Mouse (Mus musculus): Measurements from ENCODE around the gene Gm10031.
"Not testable (repeated sequence)": the region's sequence is repeated elsewhere in the genome, so short reads cannot be mapped to it uniquely, and the experiment has no call there.

Gene Gm10031

DNA sequence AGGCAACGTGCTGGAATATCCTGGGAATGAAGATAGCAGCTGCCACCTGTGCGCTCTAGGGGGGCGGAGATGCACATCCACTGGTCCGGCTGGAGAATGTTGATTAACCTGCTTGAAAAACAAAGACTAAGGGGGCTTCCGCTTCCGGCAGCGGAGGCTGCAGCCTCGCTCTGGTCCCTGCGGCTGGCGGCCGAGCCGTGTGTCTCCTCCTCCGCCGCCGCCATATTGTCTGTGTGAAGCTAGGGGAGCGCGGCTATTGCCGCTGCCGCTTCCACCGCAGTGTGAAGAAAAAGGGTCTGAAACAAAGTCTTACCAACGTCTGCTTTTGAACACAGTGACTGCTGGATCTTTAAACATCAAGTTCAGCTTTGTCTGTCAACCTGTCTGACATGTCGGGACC is at the start of gene Gm10031:
Gm10031 (plus strand) TSS at position 171 of the 400 bp plus-strand sequence.
- DNase-seq (ENCODE audit: low spot score) = not testable (repeated sequence)

DNA sequence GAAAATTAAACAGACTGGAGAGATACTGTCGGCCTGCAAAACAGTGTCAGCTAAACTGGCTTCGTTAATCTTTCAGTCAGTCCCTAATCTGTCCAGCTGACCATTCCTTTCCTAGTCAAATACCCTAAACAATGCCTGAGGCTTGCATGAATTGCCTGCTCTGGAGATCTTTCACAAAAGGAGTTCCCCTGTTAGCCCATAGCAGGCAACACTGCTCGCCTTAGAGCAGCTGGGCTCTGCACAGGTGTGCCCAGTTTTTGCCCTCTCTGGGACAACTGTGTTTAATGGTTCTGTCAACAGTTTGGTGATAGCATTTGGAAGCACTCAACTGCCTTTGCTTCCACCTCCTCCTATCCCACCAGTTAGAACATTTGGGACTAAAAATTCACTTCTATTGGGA is 49.0 kb upstream of the Gm10031 start:
- no peak for DNase-seq (ENCODE audit: low spot score)

DNA sequence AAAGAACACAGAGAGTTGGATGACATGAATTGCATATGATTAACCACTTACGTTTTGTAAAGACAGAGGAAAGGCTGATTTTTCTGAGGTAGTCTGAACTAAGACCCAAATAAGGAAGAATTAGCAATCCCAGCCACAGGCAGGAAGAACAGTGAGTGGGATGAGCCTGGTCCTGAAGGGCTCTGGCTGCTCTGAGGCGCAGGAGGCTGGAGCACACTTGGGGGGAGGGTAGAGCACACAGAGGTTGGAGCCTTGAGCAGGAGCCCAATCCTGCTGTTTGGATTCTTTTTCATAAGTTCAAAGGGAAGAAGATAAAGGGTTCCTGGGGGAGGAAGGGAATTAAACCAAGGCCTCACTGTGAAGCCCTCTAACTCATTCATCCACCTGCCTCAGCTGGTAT is 47.8 kb upstream of the Gm10031 start:
- no peak for DNase-seq (ENCODE audit: low spot score)

DNA sequence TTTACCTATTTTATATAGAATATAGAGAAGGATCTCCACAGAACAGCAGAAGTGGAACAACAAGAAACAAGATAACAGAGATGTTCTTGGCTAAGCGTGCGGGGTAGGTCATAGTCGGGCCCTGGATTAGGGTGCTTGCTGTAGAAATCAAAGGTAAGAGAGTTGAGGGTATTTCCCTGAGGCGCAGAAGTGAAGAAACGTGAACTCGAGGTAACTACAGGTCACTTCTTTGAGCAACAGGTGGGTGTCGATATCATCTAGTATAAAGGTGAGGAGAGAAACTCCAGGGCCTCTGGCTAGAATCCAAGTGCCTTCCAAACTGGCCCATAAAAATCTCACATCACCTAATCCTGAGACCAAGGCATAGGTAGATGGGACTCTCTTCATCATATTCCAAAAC is 47.3 kb upstream of the Gm10031 start:
- DNase-seq (ENCODE audit: low spot score) = no peak

DNA sequence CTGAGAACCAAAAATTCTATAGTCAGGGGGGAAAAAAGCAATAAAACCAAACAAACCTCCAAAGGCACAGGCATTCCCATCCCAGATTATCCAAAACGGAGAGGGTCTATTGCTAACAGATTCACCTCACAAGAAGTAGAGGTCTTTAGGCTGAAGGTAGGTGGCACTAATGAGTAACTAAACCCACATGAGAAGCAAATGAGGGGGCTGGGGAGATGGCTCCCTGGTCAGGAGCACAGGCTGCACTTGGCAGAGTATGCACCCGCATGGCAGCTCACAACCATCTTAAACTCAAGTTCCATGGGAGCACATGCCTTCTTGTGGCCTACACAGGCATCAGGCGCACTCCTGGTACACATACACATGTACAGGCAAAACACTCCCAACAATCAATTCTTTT is 42.0 kb upstream of the Gm10031 start:
- DNase-seq (ENCODE audit: low spot score) = no peak

DNA sequence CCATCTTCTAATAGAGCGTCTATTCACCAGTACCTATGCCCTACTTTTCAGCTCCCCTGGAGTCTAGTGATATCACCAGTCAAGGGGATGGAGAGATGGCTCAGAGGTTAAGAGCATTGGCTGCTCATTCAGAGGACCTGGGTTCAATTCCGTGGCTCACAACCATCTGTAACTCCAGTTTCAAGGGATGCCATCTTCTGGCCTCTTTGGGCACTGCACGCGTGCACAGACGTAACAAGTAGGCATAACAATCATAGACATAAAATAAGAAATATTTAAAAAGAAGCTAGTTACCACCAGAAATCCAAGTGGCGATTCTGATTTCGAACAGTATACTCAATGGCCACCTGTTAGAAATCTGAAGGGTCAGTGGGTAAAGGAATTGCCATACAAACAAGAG is 36.3 kb upstream of the Gm10031 start:
- DNase-seq (ENCODE audit: low spot score) = no peak

DNA sequence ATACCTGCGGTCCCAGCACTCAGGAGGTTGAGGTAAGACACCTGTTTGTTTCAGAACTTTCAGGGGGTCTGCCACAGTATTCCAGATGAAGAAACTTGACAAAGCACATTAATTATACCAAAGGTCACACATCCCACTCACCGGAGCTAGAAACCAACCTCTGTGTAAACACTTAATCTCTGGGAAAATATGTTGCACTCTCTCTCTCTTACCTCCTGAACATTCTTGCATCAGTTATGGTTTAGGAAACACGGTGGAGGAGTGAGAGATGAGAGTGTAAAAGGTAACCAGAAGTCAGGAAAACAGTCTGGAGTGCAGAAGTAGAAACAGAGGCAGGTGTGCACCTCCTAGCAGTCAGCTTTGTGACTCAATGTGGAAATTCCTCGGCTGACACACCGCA is 35.8 kb upstream of the Gm10031 start:
- DNase-seq (ENCODE audit: low spot score) = no peak

DNA sequence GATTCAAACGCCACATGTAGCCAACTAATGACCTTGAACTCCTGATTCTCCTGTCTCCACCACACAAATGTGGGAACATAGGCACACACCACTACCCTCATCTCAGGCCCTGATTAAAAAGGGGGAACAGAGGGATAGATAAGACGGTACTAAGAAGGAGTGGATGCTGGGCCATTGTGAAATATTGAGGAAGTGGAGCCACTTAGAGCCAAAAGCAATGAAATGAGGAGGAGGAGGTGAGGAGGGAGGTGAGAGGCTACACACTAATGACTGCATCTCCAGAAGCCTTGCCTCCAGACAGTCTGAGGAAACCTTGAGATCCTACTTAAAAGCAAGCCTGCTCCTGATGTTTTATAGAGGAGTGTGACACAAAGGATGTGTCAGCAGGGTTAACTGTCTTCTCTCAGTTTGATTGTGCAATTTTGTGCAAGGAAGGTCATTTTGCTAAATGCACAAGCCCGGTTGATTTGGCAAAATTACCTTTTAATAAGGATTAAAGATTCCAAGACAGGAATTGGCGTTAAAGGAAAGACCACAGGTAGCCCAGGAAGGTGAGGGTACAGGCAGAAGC is 32.5 kb upstream of the Gm10031 start:
- DNase-seq (ENCODE audit: low spot score) = no peak

DNA sequence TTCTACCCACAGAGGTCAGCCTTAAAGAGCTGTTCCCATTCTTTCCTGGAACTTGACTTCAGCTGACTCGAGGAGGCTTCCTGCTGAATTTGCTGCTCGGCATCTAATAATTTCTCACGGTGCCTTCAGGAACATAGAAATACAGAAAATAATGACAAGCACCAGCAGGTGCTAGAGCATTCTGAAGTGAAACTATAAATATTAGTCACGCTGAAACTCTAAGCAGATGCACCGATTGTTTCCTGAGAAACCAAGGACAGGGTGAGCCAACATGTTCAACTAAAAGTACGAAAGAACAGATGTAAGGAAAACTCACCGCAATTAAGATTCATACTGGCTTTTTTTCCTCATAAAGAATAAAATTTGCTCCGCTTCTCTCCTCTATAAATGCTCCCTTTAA is 28.8 kb upstream of the Gm10031 start:
- DNase-seq (ENCODE audit: low spot score) = no peak

DNA sequence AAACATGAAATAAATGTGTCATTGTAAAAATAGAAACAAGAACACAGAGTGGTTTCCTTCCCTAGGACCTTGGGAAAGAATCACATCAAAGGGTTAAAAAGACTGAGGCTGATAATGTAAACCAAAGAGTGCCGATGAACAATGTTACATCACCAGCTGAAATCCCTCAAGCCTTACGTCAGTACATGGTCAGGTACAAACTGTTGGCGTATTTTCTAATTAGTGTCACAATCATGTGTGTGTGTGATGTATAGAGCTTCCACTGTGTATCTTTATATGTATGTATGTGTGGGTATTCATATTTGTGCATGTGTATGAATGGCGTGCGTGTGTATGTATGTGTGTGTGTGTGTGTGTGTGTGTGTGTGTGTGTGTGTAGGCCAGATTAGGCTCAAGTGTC is 26.9 kb upstream of the Gm10031 start:
- no peak for DNase-seq (ENCODE audit: low spot score)

DNA sequence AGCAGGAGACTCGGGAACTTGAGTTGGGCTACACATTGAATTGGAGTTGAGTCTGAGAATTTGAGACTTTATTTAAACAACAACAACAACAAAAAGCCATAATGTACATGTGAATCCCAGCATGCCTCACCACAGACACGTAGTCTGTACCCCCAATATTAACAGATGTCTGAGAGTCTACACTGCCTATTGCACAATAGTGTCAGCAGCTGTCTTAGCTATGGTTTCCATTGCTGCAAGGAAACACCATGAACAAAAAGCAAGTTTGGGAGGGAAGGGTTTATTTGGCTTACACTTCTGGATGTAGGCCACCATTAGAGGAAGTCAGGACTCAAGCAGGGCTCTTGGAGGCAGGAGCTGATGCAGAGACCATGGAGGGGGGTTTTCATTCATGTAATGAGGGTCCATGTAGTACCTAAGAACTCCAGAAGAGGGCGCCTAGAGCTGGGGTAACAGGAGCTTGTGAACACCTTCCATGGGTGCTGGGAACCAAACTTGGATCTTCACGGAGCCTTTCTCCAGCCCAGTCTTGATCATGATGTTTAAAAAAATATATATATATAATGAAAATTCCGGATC is 18.8 kb upstream of the Gm10031 start:
- no peak for DNase-seq (ENCODE audit: low spot score)

DNA sequence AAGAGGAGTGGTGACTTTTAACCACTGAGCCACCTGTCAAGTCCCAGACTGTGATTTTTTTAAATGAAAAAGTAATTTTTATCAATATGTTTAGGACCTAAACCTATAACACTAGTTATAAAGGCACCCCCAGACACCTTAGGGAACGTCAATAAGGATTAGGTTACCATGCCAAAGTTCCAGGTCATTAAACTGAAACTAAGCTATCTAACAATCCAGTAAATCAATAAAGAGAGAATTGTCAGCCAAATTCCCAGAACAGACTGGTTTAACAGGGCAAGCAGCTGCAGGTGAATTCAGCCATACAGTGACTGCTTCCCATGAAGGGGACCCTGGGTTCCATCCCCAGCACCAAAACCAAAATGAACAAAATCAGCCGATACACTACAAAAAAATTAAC is 17.9 kb upstream of the Gm10031 start:
- no peak for DNase-seq (ENCODE audit: low spot score)

DNA sequence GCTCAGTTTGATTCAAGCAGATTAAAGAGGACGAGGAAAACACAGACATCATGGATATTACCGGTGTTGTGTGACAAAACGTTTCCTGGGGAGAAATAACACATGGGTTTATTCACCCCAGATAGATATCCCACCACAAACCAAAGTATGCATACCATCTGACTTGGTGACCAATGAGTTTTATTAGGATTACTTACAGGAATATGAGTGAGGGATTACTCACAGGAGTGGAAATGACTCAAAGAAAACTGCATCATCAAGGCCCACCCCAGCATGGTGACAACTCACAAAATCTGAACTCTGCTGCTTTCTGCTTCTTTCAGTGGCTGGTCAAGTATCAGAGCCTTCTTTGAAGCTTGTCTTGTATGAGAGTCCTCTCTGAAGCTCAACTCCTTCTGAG is 16.1 kb upstream of the Gm10031 start:
- no peak for DNase-seq (ENCODE audit: low spot score)

DNA sequence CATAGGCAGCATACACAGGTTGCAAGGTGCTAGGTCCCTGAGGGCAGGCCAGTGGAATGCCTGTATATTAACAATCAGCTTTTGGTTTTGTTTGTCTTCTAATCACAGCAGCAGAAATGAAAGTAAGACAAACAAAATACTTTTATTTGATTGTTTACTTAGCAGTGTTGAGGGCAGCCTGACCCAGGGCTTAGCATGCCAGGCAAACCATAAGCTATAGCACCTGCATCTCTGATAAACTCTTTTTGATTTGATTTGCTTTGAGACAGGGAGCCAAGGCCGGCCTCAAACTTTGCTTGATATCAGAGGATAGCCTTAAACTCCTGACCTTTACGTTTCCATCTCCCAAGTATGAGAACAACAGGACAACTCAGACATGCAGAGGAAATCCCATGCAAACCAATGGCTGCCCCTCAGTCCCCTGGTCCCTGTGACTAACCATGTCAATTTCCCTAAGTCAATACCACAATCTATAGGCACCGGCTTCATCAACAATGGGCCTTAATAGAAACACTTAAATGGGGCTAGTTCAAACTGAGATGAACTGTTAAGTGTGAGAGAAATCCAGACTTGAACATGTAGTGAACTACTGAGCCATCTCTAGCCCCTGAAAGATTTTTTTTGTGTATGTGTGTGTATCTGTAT is 3.6 kb upstream of the Gm10031 start:
- no peak for DNase-seq (ENCODE audit: low spot score)

DNA sequence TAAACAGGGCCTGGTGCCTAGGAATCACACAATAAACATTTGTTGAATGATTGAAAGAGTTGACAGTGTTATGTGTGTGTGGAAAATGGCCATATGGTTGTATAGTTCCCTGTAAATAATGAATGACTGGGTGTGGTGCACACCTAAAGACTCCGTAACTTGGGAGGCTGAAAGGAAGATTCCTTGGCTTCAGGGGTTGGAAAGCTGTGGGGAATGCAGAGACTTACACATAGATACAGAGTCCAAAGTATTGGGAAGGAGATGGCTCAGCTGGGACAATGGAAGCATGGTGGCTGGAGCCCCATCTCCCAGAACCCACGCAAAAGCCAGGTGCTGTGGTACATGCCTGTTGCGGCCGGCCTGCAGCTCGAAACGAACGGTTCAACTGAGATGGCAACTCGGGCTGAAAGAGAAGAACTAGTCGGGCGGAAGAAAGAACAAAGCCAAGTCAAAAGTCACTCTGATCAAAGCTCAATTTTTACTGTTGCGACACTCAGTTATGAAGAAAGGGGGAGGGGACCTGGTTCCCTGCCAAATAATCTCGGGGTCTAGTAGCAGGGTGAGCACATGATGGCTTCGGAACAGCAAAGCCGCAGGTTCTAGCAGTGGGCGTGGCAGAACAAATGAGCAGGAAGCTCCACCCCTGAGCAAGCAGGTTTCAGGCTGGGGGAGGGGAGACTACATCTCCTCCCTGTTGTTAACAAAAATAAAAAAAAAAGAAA is 1.9 kb upstream of the Gm10031 start:
- DNase-seq (ENCODE audit: low spot score) = peak; percentile 11

DNA sequence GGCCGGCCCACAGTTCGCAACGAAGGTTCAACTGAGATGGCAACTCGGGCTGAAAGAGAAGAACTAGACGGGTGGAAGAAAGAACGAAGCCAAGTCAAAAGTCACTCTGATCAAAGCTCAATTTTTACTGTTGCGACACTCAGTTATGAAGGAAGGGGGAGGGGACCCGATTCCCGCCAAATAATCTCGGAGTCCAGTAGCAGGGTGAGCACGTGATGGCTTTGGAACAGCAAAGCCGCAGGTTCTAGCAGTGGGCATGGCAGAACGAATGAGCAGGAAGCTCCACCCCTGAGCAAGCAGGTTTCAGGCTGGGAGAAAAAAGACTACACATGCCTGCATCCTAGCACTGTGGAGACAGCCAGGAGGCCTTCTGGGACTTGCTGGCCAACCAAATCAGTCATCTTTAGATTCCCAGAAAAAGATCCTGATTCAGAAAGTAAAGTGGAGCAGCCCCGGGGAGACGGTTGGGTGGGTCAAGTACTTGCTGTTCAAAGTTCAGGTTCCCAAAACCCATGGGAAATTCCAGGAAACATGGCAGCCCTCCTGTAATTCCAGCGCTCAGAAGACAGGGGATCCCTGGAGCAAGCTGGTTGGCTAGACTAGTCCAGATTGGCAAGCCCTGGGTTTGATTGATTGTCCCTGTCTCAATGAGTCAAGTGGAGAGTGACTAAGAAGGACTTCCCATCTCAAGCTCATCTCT is 8.8 kb downstream of the Gm10031 start:
- DNase-seq (ENCODE audit: low spot score) = not testable (repeated sequence)

DNA sequence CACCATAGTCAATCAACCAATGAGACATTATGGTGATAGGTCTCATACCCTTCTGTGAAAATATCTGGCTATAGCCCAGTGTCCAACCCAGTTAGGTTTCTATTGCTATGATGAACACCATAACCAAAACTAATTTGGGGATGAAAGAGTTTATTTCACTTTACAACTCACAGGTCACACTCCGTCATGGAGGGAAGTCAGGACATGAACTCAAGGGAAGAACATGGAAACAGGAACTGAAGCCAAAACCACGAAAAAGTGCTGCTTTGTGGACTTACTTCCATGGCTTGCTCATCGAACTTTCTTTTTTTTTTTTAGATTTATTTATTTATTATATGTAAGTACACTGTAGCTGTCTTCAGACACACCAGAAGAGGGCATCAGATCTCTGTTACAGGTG is 9.7 kb downstream of the Gm10031 start:
- DNase-seq (ENCODE audit: low spot score) = no peak

DNA sequence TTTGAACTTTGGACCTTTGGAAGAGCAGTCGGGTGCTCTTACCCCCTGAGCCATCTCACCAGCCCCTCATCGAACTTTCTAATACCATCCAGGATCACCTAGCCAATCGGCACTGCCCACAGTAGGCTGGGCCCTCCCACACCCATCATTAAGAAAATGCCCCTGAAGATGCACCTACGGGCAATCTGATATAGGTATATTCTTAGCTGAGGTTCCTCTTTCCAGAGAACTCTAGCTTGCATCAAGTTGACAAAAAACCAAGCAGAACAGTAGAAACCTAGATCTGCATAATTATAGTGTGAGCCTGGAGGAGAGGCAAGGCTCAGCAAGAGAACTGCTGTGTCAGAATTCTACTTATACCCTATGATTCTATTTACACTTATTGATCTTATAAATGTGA is 10.1 kb downstream of the Gm10031 start:
- DNase-seq (ENCODE audit: low spot score) = no peak

DNA sequence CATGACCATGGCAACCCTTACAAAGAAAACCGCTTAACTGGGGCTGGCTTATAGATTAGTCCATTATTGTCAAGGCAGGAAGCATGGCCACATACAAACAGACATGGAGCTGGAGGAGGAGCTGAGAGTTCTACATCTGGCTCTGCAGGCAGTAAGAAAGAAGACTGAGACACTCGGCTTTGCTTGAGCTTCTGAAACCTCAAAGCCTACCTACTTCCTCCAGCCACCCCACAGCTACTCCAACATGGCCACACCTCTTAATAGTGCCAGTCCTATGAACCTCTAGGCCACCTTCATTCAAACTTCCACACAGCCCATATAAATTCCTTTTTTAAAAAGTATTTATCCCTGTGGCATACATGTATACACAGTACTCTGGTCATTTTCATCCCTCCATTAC is 13.2 kb downstream of the Gm10031 start:
- DNase-seq (ENCODE audit: low spot score) = no peak

DNA sequence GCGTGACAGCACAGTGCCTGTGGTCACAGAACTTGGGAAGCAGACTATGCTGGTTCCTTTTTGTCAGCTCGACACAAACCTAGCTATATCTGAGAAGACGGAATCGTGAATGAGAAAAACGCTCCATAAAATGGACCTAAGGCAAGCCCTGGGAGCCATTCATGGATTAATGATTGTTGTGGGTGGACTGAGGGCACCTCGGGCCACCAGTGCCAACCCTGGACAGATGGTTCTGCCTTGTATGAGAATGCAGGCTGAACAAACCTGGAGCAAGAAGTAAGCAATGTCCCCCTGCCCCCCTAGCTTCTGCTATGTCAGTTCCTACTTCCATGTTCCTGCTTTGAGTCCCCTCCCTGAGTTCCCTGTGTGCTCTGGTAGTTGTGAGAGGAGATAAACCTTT is 13.9 kb downstream of the Gm10031 start:
- no peak for DNase-seq (ENCODE audit: low spot score)

DNA sequence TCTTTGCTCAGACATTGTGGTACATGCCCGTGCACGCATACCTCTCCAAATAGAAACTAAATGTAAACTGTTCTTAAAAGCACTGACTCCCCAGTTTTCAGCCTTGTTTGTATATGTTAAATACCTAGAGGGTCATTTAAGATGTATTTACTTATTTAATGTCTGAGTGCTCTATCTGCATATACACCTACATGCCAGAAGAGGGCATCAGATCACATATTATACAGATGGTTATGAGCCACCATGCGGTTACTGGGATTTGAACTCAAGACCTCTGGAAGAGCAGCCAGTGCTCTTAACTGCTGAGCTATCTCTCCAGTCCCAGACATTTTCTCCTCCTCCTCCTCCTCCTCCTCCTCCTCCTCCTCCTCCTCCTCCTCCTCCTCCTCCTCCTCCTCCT is 14.6 kb downstream of the Gm10031 start:
- DNase-seq (ENCODE audit: low spot score) = peak; percentile 28

DNA sequence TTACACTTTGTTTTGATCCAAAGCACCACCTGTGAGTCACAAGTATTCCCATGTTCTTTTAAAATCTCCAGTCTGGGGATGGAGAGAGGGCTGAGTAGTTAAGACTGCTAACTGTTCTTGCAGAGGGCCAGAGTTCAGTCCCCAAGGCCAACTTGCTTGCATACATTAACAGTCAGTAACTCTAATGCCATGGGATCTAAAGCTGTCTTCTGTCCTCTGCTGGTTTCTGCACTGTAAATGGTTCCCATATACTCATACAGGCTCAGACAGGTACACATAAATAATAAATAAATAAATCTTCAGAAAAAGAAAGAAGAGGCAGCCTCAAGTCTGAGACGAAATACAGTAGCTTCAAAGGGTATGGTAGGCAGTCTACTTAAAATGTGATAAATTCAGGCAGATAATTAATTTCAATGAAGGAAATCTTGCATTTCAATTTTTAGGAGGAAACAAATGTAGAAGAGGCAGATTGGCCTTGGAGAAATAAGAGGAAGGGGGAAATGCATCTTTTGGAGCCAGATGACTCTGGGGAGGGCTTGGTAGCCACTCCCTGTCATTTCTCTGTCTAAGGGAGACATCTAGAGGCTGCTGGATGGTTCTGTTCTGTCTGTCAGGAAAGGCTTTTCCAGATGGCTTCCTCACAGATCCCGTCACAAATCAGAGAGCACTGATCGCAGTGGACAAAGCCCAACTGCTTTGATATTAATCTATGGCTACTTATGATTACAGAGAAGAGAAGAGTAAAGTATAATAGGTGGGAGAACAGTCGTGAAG is 16.2 kb downstream of the Gm10031 start:
- DNase-seq (ENCODE audit: low spot score) = peak; percentile 50

Measured in retina, embryonic 14.5 days (tissue).